In the genomic region with DNA sequence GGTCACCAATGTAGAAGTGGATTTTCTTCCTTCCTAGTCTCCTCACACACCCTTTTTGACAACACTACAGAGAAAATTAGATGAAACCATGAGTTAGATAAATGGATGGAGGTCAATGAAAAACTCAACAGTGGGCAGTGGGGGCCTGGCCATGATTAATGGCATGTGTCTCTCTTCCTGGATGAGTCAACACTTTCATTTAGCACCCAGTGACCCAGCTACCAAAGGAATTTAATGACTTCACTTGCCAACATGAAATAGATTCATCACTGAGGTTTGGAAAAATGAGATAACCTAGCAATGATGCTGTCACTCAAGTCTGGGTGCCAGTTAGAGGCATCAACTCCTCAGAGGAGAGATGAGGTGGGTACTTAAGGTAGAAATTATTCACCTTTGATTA, we compare ENCODE assay signal across 44 mouse cellular contexts. TPM values are rescaled to one million over a fixed set of nuclear protein-coding genes. Genes with fewer than 3 reads are reported as not detected.
"Had no signal": no experiment of that assay in that cellular context is flagged by ENCODE, and none has a peak within 500 bp of the region (broad histone marks: within the 10 kb centered on the region; RNA-seq: fewer than 3 reads in every experiment).

No protein-coding gene starts in this region.

- H3K36me3 ChIP-seq: limb, embryonic 10.5 days; limb, embryonic 12.5 days; limb, embryonic 13.5 days; limb, embryonic 15.5 days; liver, embryonic 12.5 days; liver, embryonic 13.5 days; liver, embryonic 15.5 days; lung, embryonic 15.5 days; midbrain, embryonic 10.5 days; midbrain, embryonic 12.5 days; midbrain, embryonic 13.5 days; midbrain, embryonic 15.5 days; neural tube, embryonic 12.5 days had no signal

- H3K27ac ChIP-seq: limb, embryonic 10.5 days; limb, embryonic 12.5 days; limb, embryonic 13.5 days; limb, embryonic 15.5 days; liver, embryonic 12.5 days; liver, embryonic 13.5 days; liver, embryonic 14.5 days; liver, embryonic 15.5 days; lung, embryonic 15.5 days; macrophage; midbrain, embryonic 10.5 days; midbrain, embryonic 12.5 days; midbrain, embryonic 13.5 days; midbrain, embryonic 15.5 days; neural tube, embryonic 12.5 days had no signal

- H3K4me1 ChIP-seq: limb, embryonic 10.5 days; limb, embryonic 12.5 days; limb, embryonic 13.5 days; limb, embryonic 15.5 days; liver, embryonic 12.5 days; liver, embryonic 13.5 days; liver, embryonic 15.5 days; lung, embryonic 15.5 days; megakaryocyte, embryonic 14.5 days; midbrain, embryonic 10.5 days; midbrain, embryonic 12.5 days; midbrain, embryonic 13.5 days; midbrain, embryonic 15.5 days; neural tube, embryonic 12.5 days had no signal

- H3K4me2 ChIP-seq: limb, embryonic 12.5 days; limb, embryonic 13.5 days; limb, embryonic 15.5 days; liver, embryonic 11.5 days; liver, embryonic 12.5 days; liver, embryonic 13.5 days; liver, embryonic 15.5 days; lung, embryonic 14.5 days; lung, embryonic 15.5 days; midbrain, embryonic 11.5 days; midbrain, embryonic 12.5 days; midbrain, embryonic 13.5 days; midbrain, embryonic 15.5 days; neural tube, embryonic 12.5 days had no signal

- ATAC-seq: liver, embryonic 12.5 days; liver, postnatal 0 days; lung, postnatal 0 days; midbrain, embryonic 13.5 days; midbrain, embryonic 15.5 days; midbrain, embryonic 16.5 days had no signal

- H3K27me3 ChIP-seq: limb, embryonic 12.5 days; limb, embryonic 13.5 days; limb, embryonic 15.5 days; liver, embryonic 12.5 days; liver, embryonic 13.5 days; liver, embryonic 15.5 days; lung, embryonic 15.5 days; megakaryocyte, embryonic 14.5 days; midbrain, embryonic 12.5 days; midbrain, embryonic 13.5 days; midbrain, embryonic 15.5 days; neural tube, embryonic 12.5 days had no signal

- H3K4me3 ChIP-seq: limb, embryonic 10.5 days; limb, embryonic 12.5 days; limb, embryonic 13.5 days; limb, embryonic 15.5 days; liver, embryonic 12.5 days; liver, embryonic 13.5 days; liver, embryonic 15.5 days; lung, embryonic 15.5 days; megakaryocyte, embryonic 14.5 days; midbrain, embryonic 10.5 days; midbrain, embryonic 12.5 days; midbrain, embryonic 13.5 days; midbrain, embryonic 15.5 days; myocyte; neural tube, embryonic 12.5 days had no signal

- H3K9me3 ChIP-seq: limb, embryonic 10.5 days; limb, embryonic 12.5 days; limb, embryonic 13.5 days; limb, embryonic 15.5 days; liver, embryonic 12.5 days; liver, embryonic 13.5 days; liver, embryonic 15.5 days; lung, embryonic 15.5 days; megakaryocyte, embryonic 14.5 days; midbrain, embryonic 10.5 days; midbrain, embryonic 12.5 days; midbrain, embryonic 13.5 days; midbrain, embryonic 15.5 days; neural tube, embryonic 12.5 days had no signal

- DNase-seq: left cerebral cortex, postnatal 4 days; liver; liver, embryonic 13.5 days; liver, postnatal 0 days; lung, adult 18-20 months; lung, adult 2 months; lung, embryonic 14.5 days; lung, postnatal 10 days; lung, postnatal 14 days; lung, postnatal 36 days; lung, postnatal 4 days; midbrain, embryonic 14.5 days had no signal

- H3K9ac ChIP-seq: limb, embryonic 12.5 days; limb, embryonic 13.5 days; limb, embryonic 15.5 days; liver, embryonic 12.5 days; liver, embryonic 13.5 days; liver, embryonic 14.5 days; liver, embryonic 15.5 days; liver, postnatal 0 days; lung, embryonic 14.5 days; lung, embryonic 15.5 days; midbrain, embryonic 12.5 days; midbrain, embryonic 13.5 days; midbrain, embryonic 15.5 days; neural tube, embryonic 12.5 days had no signal

RNA-seq across cellular contexts. Expression of a gene that starts 46.9 kb away (rescaled TPM):
- total RNA-seq: left cerebral cortex, postnatal 10 days; left cerebral cortex, postnatal 14 days; liver, adult 2 months; megakaryocyte progenitor cell, adult 5-6 weeks; megakaryocyte, adult 5-6 weeks; megakaryocyte-erythroid progenitor cell, adult 5-6 weeks; monocyte, adult 5-6 weeks had no signal
- polyA plus RNA-seq: limb, embryonic 11.5 days; limb, embryonic 12.5 days; limb, embryonic 14.5 days; limb, embryonic 15.5 days; liver, adult 2 months; liver, embryonic 11.5 days; liver, embryonic 12.5 days; liver, embryonic 13.5 days; liver, embryonic 14.5 days; liver, embryonic 15.5 days; liver, embryonic 16.5 days; liver, postnatal 0 days; lung, adult 2 months; lung, embryonic 14.5 days; lung, embryonic 15.5 days; lung, embryonic 16.5 days; lung, postnatal 0 days; macrophage; midbrain, embryonic 10.5 days; midbrain, embryonic 11.5 days; midbrain, embryonic 12.5 days; midbrain, embryonic 13.5 days; midbrain, embryonic 14.5 days; midbrain, embryonic 15.5 days; myocyte; neural tube, embryonic 11.5 days; neural tube, embryonic 12.5 days had no signal

RNA-seq across cellular contexts. Expression of a gene that starts 56.7 kb away (rescaled TPM):
- total RNA-seq: megakaryocyte progenitor cell, adult 5-6 weeks; megakaryocyte, adult 5-6 weeks; megakaryocyte-erythroid progenitor cell, adult 5-6 weeks; monocyte, adult 5-6 weeks had no signal
- polyA plus RNA-seq: macrophage had no signal
